Mouse (Mus musculus) yolk sac, embryonic 10.5 days (tissue): ENCODE measurements at regions not wholly inside any gene's neighbourhood (a gene's known extent, or its start where the extent isn't known, plus 50 kb on each side); places are given as distances from the start of the nearest gene placed in this dataset.

Source experiments
- DNase-seq: peaks from one replicate; pipeline ENCODE4 v3.0.0-alpha.2; 2017; ENCODE audit warnings: low spot score

DNA sequence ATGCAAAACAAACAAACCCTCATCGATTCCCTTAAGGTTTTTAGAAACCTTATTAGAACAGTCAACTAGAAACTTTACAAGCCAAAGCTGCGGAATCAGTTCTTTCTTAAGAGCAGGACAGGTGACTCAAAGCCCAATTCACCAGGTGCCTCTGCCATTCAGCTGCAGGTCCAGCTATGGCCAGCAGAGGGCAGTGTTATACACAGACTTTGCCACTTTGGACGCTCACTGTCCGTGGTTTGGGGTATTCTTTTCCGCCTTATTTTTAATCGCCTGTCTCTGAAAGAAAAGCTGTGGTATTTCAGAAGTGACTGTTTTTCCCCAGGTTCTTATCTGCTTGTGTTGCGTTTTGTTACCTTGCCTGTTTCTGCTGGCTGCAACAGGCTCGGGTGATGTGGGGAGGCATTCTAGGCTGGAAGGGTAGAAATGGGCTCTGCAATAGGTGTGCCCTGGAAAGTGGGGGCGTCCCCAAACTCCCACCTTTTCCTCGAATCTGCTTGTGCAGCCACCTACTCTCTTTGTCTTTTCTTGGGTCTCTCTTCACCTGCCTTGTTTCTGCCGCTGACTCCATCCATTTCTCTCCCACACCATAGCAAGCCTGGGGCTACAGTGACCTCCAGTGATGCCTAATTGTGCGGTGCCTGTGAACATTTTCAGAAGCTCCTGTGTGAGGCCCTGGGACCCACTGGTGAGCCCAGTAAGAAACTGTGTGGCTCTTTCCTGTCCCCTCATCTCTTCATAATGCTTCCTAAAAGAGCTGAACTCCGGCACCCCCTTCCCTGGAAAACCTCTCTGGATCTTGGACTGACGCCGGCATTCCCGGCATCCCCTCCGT, 142.4 kb downstream of the Mtx3 start:
- DNase-seq = peak; percentile 51

DNA sequence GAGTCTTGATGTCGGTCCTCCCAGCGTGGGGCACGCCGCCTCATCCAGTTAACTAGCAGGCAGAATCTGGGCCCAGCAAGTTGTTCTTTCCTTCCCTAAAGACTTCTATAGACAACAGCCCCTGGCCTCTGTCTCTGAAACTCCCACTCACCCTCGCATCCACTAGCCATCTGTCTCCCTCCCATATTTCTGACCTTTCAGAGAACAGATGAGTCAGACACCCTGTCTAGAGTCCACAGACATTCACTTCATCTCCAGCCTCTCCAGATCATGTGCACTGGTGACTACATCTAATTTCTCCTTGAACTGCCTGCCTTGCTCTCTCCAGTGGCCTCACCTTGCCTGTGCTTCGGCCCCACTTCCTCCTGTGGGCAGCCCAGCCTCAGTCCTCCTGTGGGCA, 143.1 kb downstream of the Mtx3 start:
- no peak for DNase-seq

DNA sequence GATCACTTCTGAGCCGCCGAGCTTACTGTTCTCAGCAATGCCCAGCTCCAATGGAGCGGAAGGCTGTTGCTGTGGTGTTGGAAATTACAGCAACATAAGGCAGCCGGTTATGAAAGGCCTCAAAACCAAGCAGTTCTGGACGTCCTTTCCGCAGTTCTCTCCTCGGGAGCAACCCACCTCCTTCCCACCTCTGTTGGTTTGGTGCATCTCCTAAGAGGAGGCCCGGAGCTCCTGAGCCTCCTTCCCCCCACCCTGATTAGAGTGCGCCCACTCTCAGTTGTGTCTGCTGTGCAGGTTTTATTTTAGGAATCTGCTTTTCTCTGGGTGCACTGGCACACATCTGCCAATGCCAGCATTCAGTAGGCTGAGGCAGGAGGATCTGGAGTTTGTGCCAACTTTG, 144.0 kb downstream of the Mtx3 start:
- no peak for DNase-seq

DNA sequence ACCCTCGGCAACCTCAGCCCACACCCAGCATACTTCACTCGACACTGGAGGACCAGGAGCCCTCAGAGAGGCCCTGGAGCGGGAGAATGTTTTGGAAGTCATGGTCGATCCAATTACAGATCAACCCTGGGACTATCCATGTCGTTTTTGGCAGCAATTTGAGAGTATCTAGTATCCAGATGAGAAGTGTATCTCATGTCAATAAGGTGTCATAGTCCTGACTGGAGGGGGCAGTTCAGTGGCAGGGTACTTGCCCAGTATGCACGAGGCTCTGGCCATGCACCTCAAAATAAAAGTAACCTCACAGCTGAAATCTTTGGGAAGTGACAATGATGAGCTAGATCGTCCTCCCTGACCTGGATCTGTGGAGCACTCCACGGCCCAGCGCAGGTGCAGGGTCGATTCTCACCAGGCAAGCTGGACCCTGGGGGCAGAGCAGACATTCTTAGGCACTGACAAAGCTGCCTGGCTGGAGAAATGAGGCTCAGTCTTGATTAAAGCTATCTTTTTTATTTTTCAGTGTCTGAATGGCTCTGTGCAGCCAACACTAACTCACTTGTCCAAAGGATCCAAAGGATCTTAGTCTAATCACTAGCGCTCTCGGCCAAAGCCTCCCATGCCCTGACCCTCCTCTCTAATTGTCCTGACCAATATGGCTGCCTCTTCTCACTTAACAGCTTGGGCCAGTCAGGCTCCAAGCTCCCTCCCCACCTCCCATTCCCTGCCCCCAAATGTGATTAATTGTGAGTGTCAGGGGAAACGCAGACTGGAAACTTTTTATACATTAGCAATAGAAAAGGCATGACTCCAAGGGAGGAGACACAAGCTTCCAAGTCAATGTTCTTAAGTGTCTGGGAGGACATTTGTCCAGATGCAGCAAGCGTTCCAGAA, 146.0 kb downstream of the Mtx3 start:
- DNase-seq = no peak
